Mouse (Mus musculus) heart, adult 2 months (tissue): Measurements from ENCODE around the gene Tgfbr3. TPM values are rescaled to one million over a fixed set of nuclear protein-coding genes. Genes with fewer than 3 reads are reported as not detected.

Source experiments
- DNase-seq, 2 experiments: peaks; one replicate each; pipeline ENCODE4 v3.0.0; 2021
- H3K27ac ChIP-seq: fragments of 200-600 bp; 2 replicates; pipeline ENCODE4 v1.8.1; 2022
- H3K27me3 ChIP-seq: fragments of 200-500 bp; 2 replicates; pipeline ENCODE4 v1.6.1; 2012; ENCODE audit warnings: mild to moderate bottlenecking, low read length, inconsistent platforms, mixed read lengths; ENCODE audit not compliant: control insufficient read depth, insufficient read depth
- H3K36me3 ChIP-seq: fragments of 200-500 bp; 2 replicates; pipeline ENCODE4 v1.6.1; 2012; ENCODE audit warnings: low read length, inconsistent platforms; ENCODE audit not compliant: control insufficient read depth, insufficient read depth
- H3K4me1 ChIP-seq: fragments of 200-500 bp; 2 replicates; pipeline ENCODE4 v1.6.1; 2011; ENCODE audit warnings: low read length; ENCODE audit not compliant: control insufficient read depth, insufficient read depth
- H3K4me3 ChIP-seq: fragments of 200-600 bp; 2 replicates; pipeline ENCODE4 v1.8.1; 2022
- H3K79me2 ChIP-seq: fragments of 200-500 bp; replicated peaks from 2 replicates; pipeline ENCODE4 v1.6.1; 2012; ENCODE audit warnings: mild to moderate bottlenecking, inconsistent platforms, low read length, moderate library complexity, mixed read lengths; ENCODE audit not compliant: control insufficient read depth, insufficient read depth
- H3K9ac ChIP-seq: fragments of 200-500 bp; 2 replicates; pipeline ENCODE4 v1.6.1; 2012; ENCODE audit warnings: low read depth, mild to moderate bottlenecking, control low read depth, inconsistent platforms, low read length, mixed read lengths
- CTCF ChIP-seq: fragments of 200-600 bp; IDR thresholded peaks from 2 replicates; pipeline ENCODE4 v1.8.1; 2022; ENCODE audit warnings: antibody characterized with exemption, mild to moderate bottlenecking, moderate library complexity
- EP300 ChIP-seq: fragments of 200-500 bp; IDR thresholded peaks from 2 replicates; pipeline ENCODE4 v1.6.1; 2011; ENCODE audit warnings: low read depth, low read length, control low read depth; ENCODE audit not compliant: insufficient read depth
- POLR2A ChIP-seq: fragments of 200-500 bp; IDR thresholded peaks from 2 replicates; pipeline ENCODE4 v1.6.1; 2011; ENCODE audit warnings: mild to moderate bottlenecking, low read depth, low read length, control low read depth; ENCODE audit not compliant: insufficient read depth
- WGBS: fragments of 180-500 bp; shearing (Covaris S2); methylation state at CpG from one replicate; pipeline ENCODE4 v1.1.7; 2018; 5-methylcytosine and 5-hydroxymethylcytosine counted together
- intact Hi-C: fragments of 180-260 bp; cut with DNase I; formaldehyde crosslinking; loops from one replicate; pipeline ENCODE4 v1.15.1; 2025
- polyA plus RNA-seq: library from polyadenylated mRNA; depleted of rRNA; stranded (reverse); fragments of >200 nt; gene quantifications from 2 replicates; pipeline ENCODE4 v1.2.3, GENCODE M21; 2012
- total RNA-seq, 2 experiments: library from RNA; stranded (reverse); gene quantifications; 2 replicates each; pipeline ENCODE4 v1.2.3; 2021

Gene Tgfbr3
- total and polyA plus RNA-seq, 3 experiments: 27.2 to 47.6 (median 41.2) TPM

GRCm38 (mm10) chr5:107151320-107151719 is 138.1 kb downstream of the Tgfbr3 start:
- 32% methylated on average over 3 of the region's 3 CpGs for WGBS
- peak overlapping the region; percentile 78 for H3K27ac ChIP-seq
- no peaks in the 10 kb centered on the region for H3K79me2 ChIP-seq
- no peaks in the 10 kb centered on the region for H3K27me3 ChIP-seq
- peaks cover 21% of the 10 kb centered on the region for H3K36me3 ChIP-seq
- intact Hi-C loops: loop anchor here (1.0 to 5.0 kb wide), 4 partner anchors 17 to 137 kb away; partner anchors contain the start of gene Tgfbr3
- no peak overlapping the region for H3K4me3 ChIP-seq
- peak; percentile 98 for TF ChIP-seq EP300
- TF ChIP-seq POLR2A: 0 out of 2 replicates have a peak, but pooled peaks have one; percentile 31
- TF ChIP-seq CTCF: no peak
- H3K9ac ChIP-seq: no peak overlapping the region
- DNase-seq: peak; percentile 59 to 77
- peaks cover 21% of the 10 kb centered on the region for H3K4me1 ChIP-seq

- H3K4me3 ChIP-seq: no peak overlapping the region
- 33% methylated on average over 9 of the region's 9 CpGs for WGBS
- no peak overlapping the region for H3K9ac ChIP-seq
- peak overlapping the region; percentile 78 for H3K27ac ChIP-seq
- intact Hi-C loops: loop anchor here (1.0 to 5.0 kb wide), 4 partner anchors 18 to 138 kb away; partner anchors contain the start of gene Tgfbr3
- no peaks in the 10 kb centered on the region for H3K27me3 ChIP-seq
- peaks cover 25% of the 10 kb centered on the region for H3K36me3 ChIP-seq
- DNase-seq: peak; percentile 68 to 74
- H3K79me2 ChIP-seq: no peaks in the 10 kb centered on the region
- no peak for TF ChIP-seq CTCF
- peak; percentile 97 for TF ChIP-seq EP300
- peaks cover 25% of the 10 kb centered on the region for H3K4me1 ChIP-seq
These were observed 138.7 kb downstream of the Tgfbr3 start for GRCm38 (mm10) chr5:107150555-107151312.

GRCm38 (mm10) chr5:107147951-107148766 is 141.3 kb downstream of the Tgfbr3 start:
- 18% methylated on average over 13 of the region's 13 CpGs for WGBS
- H3K27ac ChIP-seq: peak overlapping the region; percentile 79
- peak; percentile 85 to 90 for DNase-seq
- TF ChIP-seq POLR2A (peak; percentile 56; the same call in 1 of the 2 replicates), CTCF (no peak), EP300 (peak; percentile 99)
- H3K27me3 ChIP-seq: no peaks in the 10 kb centered on the region
- H3K4me3 ChIP-seq: no peak overlapping the region
- no peaks in the 10 kb centered on the region for H3K79me2 ChIP-seq
- peaks cover 31% of the 10 kb centered on the region for H3K4me1 ChIP-seq
- intact Hi-C loops: loop anchor here (10.0 kb wide), 1 partner anchor 153 kb away; no protein-coding TSS in a partner anchor
- H3K36me3 ChIP-seq: peaks cover 30% of the 10 kb centered on the region
- H3K9ac ChIP-seq: no peak overlapping the region

DNA sequence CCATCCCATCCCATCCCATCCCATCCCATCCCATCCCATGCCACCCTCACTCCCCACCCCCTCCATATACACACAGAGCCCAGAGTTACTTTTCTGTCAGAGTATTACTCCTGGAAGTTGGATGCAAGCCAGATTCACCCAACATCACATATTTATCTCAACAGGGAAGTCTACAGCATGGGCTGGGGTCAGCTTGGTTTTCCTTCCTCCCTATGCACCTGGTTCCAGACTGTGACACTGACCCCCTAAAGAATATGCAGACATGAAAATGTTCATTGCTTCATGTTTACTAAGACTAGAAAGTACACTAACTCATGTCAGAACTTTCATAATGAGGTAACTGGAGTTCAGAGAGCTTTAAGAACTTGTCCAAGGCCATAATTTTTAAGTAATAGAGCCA is 142.0 kb downstream of the Tgfbr3 start:
- no peaks in the 10 kb centered on the region for H3K27me3 ChIP-seq
- no peak for TF ChIP-seq CTCF
- TF ChIP-seq EP300: no peak
- no peak for TF ChIP-seq POLR2A
- no peaks in the 10 kb centered on the region for H3K79me2 ChIP-seq
- no peak overlapping the region for H3K4me3 ChIP-seq
- H3K36me3 ChIP-seq: peaks cover 30% of the 10 kb centered on the region
- H3K4me1 ChIP-seq: peaks cover 31% of the 10 kb centered on the region
- H3K27ac ChIP-seq: peak overlapping the region; percentile 79
- no peak overlapping the region for H3K9ac ChIP-seq
- DNase-seq: no peak
- intact Hi-C loops: loop anchor here (10.0 kb wide), 1 partner anchor 153 kb away; no protein-coding TSS in a partner anchor

GRCm38 (mm10) chr5:107146111-107146616 is 143.3 kb downstream of the Tgfbr3 start:
- Histone ChIP-seq H3K4me3 (no peak overlapping the region), H3K4me1 (peaks cover 24% of the 10 kb centered on the region), H3K27me3 (no peaks in the 10 kb centered on the region), H3K36me3 (peaks cover 31% of the 10 kb centered on the region), H3K79me2 (no peaks in the 10 kb centered on the region), H3K9ac (no peak overlapping the region), H3K27ac (peak overlapping the region; percentile 55)
- DNase-seq: no peak
- WGBS: 33% methylated on average over 11 of the region's 11 CpGs
- intact Hi-C loops: loop anchor here (10.0 kb wide), 1 partner anchor 151 kb away; no protein-coding TSS in a partner anchor
- TF ChIP-seq EP300: 0 out of 2 replicates have a peak, but pooled peaks have one; percentile 39
- TF ChIP-seq CTCF: no peak

DNA sequence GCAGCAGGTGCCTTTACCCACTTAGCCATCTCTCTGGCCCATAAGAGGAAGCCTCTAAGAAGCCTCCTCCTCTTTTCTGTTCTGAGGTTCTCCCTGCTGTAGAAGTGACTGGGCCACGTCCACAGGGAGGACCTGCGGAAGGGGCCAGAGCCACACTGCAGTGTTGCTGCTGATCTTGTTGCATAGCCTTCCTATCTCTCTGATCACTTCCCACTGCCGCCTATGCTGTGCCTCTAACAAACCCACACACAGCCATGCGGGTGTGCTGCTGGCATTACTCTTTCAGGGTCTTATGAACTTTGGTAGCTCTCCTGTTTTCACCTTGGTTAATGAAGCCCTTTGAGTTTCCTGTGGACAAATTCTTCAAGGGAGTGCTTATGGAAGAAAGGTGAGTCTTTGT is 144.3 kb downstream of the Tgfbr3 start:
- Histone ChIP-seq H3K27ac (no peak overlapping the region; the same call in 1 of the 2 replicates), H3K9ac (no peak overlapping the region)

More for the DNA sequence above, 144.3 kb downstream of the Tgfbr3 start:
- Histone ChIP-seq H3K36me3 (peaks cover 32% of the 10 kb centered on the region), H3K4me3 (no peak overlapping the region), H3K27me3 (no peaks in the 10 kb centered on the region), H3K79me2 (no peaks in the 10 kb centered on the region), H3K4me1 (peaks cover 27% of the 10 kb centered on the region)
- DNase-seq: no peak
- TF ChIP-seq CTCF (no peak), POLR2A (no peak), EP300 (no peak)
- WGBS: 95% methylated on average over 4 of the region's 4 CpGs
- intact Hi-C loops: loop anchor here (10.0 kb wide), 1 partner anchor 150 kb away; no protein-coding TSS in a partner anchor
